Mouse (Mus musculus) forebrain, embryonic 10.5 days (tissue): ENCODE results near the gene Gm10160. TPM values are rescaled to one million over a fixed set of nuclear protein-coding genes. Genes with fewer than 3 reads are reported as not detected.

Experiments
- DNase-seq: peaks from one replicate; pipeline ENCODE4 v3.0.0-alpha.2; 2017; ENCODE audit warnings: low spot score; ENCODE audit errors: extremely low spot score
- H3K27ac ChIP-seq: fragments of 300-500 bp; sonication (generic); 2 replicates; pipeline ENCODE4 v1.5.1; 2016; ENCODE audit warnings: mild to moderate bottlenecking
- H3K27me3 ChIP-seq: fragments of 300-500 bp; sonication (generic); 2 replicates; pipeline ENCODE4 v1.6.1; 2016; ENCODE audit warnings: mild to moderate bottlenecking; ENCODE audit not compliant: poor library complexity, severe bottlenecking
- H3K36me3 ChIP-seq: fragments of 300-500 bp; sonication (generic); replicated peaks from 2 replicates; pipeline ENCODE4 v1.6.1; 2016; ENCODE audit warnings: mild to moderate bottlenecking, moderate library complexity
- H3K4me1 ChIP-seq: fragments of 300-500 bp; sonication (generic); 2 replicates; pipeline ENCODE4 v1.6.1; 2016
- H3K4me3 ChIP-seq: fragments of 300-500 bp; sonication (generic); 2 replicates; pipeline ENCODE4 v1.5.1; 2016; ENCODE audit warnings: mild to moderate bottlenecking, moderate library complexity
- H3K9me3 ChIP-seq: fragments of 300-500 bp; sonication (generic); 2 replicates; pipeline ENCODE4 v1.6.1; 2016; ENCODE audit warnings: mild to moderate bottlenecking, moderate library complexity
- WGBS: fragments of 180-500 bp; shearing (Covaris S2); methylation state at CpG from one replicate; pipeline ENCODE4 v1.1.7; 2016; 5-methylcytosine and 5-hydroxymethylcytosine counted together
- polyA plus RNA-seq: library from polyadenylated mRNA; unstranded; fragments of >200 nt; fragmentation: Nextera tagmentation; extraction: Ambion mirVana; gene quantifications from 2 replicates; pipeline ENCODE4 v1.2.1, GENCODE M21; 2016

Gene Gm10160
- polyA plus RNA-seq, 1 experiment from 2014 or later: not detected

DNA sequence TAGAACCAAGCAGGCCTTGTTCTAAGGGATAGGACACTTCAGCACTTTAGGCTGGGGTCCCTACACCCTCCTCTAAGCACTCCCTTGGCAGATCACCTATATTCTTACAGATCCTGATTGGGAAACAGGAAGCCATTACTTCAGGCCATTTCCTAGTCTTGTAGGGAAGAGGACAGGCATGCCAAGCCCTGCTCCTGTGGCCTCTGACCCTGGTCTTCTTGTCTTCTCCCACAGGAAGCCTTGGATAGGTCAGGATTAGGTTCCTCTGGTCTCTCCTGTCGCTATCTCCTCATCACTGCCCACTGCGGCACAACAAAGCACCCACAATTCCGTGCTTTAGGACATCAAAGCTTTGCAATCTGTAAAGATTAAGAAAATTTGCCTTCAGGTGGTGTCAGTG lies 3.9 kb downstream of the Gm10160 start:
- no peak for DNase-seq
- Histone ChIP-seq H3K36me3 (no peaks in the 10 kb centered on the region), H3K4me1 (peaks cover 40% of the 10 kb centered on the region), H3K9me3 (no peaks in the 10 kb centered on the region), H3K27ac (no peak overlapping the region), H3K27me3 (peaks cover 6% of the 10 kb centered on the region), H3K4me3 (no peak overlapping the region)
- WGBS: 87% methylated on average over 3 of the region's 3 CpGs

DNA sequence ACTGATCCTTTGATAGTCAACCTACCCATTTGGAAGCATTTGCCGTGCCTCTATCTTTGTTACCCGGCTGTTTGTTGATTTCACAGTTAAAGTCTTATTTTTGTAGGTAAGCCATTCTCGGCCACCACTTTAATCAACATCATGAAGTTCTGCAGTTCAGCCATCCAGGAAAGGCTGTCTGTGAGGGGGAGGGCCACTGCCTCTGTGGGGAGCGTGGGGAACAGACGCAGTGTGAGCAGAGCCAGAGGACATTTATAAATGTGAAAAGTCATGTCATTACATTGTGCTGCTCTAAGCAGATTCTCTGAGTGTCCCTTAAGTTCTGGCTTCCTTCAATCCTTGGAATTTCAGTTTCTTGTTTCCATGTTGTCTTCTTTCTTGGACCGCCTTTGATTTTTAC lies 5.4 kb downstream of the Gm10160 start:
- DNase-seq: no peak
- H3K4me1 ChIP-seq: peaks cover 48% of the 10 kb centered on the region
- no peaks in the 10 kb centered on the region for H3K9me3 ChIP-seq
- H3K27me3 ChIP-seq: no peaks in the 10 kb centered on the region
- no peak overlapping the region for H3K4me3 ChIP-seq
- H3K27ac ChIP-seq: no peak overlapping the region
- 88% methylated on average over 6 of the region's 6 CpGs for WGBS
- no peaks in the 10 kb centered on the region for H3K36me3 ChIP-seq

GRCm38 (mm10) chr7:81849633-81850032 lies 6.0 kb downstream of the Gm10160 start:
- peaks cover 47% of the 10 kb centered on the region for H3K4me1 ChIP-seq
- H3K27me3 ChIP-seq: no peaks in the 10 kb centered on the region
- H3K9me3 ChIP-seq: no peaks in the 10 kb centered on the region
- WGBS: 93% methylated on average over 7 of the region's 7 CpGs
- no peaks in the 10 kb centered on the region for H3K36me3 ChIP-seq
- no peak overlapping the region for H3K27ac ChIP-seq
- no peak for DNase-seq
- H3K4me3 ChIP-seq: no peak overlapping the region

GRCm38 (mm10) chr7:81849214-81849613 lies 6.4 kb downstream of the Gm10160 start:
- DNase-seq: no peak
- Histone ChIP-seq H3K27ac (no peak overlapping the region), H3K9me3 (no peaks in the 10 kb centered on the region), H3K36me3 (no peaks in the 10 kb centered on the region), H3K27me3 (no peaks in the 10 kb centered on the region), H3K4me3 (no peak overlapping the region), H3K4me1 (peaks cover 44% of the 10 kb centered on the region)
- WGBS: 96% methylated on average over 5 of the region's 5 CpGs

- Histone ChIP-seq H3K27ac (0 out of 2 replicates have a peak overlapping the region, but pooled peaks have one; percentile 40), H3K27me3 (no peaks in the 10 kb centered on the region), H3K4me1 (peaks cover 49% of the 10 kb centered on the region), H3K4me3 (no peak overlapping the region), H3K9me3 (no peaks in the 10 kb centered on the region), H3K36me3 (no peaks in the 10 kb centered on the region)
- peak; percentile 36 for DNase-seq
- 21% methylated on average over 4 of the region's 4 CpGs for WGBS
These were observed 7.8 kb downstream of the Gm10160 start for GRCm38 (mm10) chr7:81847777-81848176.

GRCm38 (mm10) chr7:81847010-81847409 lies 8.6 kb downstream of the Gm10160 start:
- no peak overlapping the region for H3K4me3 ChIP-seq
- DNase-seq: peak; percentile 16
- 40% methylated on average over 8 of the region's 8 CpGs for WGBS

GRCm38 (mm10) chr7:81846008-81846407 lies 9.6 kb downstream of the Gm10160 start:
- 88% methylated on average over 8 of the region's 8 CpGs for WGBS
- H3K27ac ChIP-seq: no peak overlapping the region
- H3K4me1 ChIP-seq: peaks cover 42% of the 10 kb centered on the region
- peak; percentile 12 for DNase-seq
- no peaks in the 10 kb centered on the region for H3K36me3 ChIP-seq
- H3K4me3 ChIP-seq: no peak overlapping the region
- H3K27me3 ChIP-seq: no peaks in the 10 kb centered on the region
- H3K9me3 ChIP-seq: no peaks in the 10 kb centered on the region

More at GRCm38 (mm10) chr7:81847010-81847409, 8.6 kb downstream of the Gm10160 start:
- Histone ChIP-seq H3K27me3 (no peaks in the 10 kb centered on the region), H3K4me1 (peaks cover 49% of the 10 kb centered on the region), H3K9me3 (no peaks in the 10 kb centered on the region), H3K36me3 (no peaks in the 10 kb centered on the region), H3K27ac (0 out of 2 replicates have a peak overlapping the region, but pooled peaks have one; percentile 11)

DNA sequence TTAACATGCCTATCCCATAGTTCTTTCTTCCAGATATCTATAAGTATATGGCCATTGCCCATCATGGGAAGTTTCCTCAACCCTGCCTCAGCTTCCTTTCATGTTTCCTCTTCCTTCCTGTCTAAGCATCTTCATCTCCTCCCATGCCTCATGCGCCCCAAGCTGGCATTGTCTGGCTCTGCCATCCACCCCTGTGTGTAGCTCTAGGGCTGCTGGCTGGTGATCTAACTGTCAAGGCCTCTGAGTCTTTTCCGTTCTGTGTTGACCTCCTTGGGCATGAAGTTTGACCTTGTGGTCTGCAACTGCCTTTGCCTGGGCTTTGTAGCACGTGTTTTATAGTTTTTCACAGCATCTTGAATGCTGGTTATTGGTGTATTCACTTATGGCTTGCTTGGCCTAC lies 10.3 kb downstream of the Gm10160 start:
- no peak for DNase-seq
- 94% methylated on average over 3 of the region's 3 CpGs for WGBS

DNA sequence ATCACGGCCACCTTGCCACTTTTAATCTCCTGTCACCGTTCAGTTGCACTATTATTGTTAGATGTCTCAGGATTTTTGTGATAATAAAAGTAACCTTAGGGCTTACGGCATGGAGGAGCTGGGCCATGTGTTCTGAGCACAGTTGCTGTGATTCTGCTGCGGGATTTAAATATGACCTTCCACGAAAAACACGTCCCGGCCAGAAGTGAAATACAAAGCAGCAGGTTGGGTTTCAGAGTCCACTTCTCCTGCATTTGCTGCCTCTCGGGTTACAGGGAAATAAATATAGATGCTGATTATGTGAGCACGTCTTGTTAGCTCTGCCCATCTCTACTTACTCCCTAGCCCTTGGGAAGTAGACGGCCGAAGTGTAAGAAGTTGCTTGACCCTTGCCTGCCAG lies 10.8 kb downstream of the Gm10160 start:
- no peaks in the 10 kb centered on the region for H3K36me3 ChIP-seq
- no peak overlapping the region for H3K4me3 ChIP-seq
- no peak for DNase-seq
- peaks cover 35% of the 10 kb centered on the region for H3K4me1 ChIP-seq
- no peak overlapping the region for H3K27ac ChIP-seq
- H3K27me3 ChIP-seq: no peaks in the 10 kb centered on the region
- WGBS: 82% methylated on average over 11 of the region's 11 CpGs
- H3K9me3 ChIP-seq: no peaks in the 10 kb centered on the region

More for the DNA sequence above, 10.3 kb downstream of the Gm10160 start:
- no peaks in the 10 kb centered on the region for H3K27me3 ChIP-seq
- H3K36me3 ChIP-seq: no peaks in the 10 kb centered on the region
- H3K27ac ChIP-seq: no peak overlapping the region
- H3K4me3 ChIP-seq: no peak overlapping the region
- no peaks in the 10 kb centered on the region for H3K9me3 ChIP-seq
- H3K4me1 ChIP-seq: peaks cover 35% of the 10 kb centered on the region

DNA sequence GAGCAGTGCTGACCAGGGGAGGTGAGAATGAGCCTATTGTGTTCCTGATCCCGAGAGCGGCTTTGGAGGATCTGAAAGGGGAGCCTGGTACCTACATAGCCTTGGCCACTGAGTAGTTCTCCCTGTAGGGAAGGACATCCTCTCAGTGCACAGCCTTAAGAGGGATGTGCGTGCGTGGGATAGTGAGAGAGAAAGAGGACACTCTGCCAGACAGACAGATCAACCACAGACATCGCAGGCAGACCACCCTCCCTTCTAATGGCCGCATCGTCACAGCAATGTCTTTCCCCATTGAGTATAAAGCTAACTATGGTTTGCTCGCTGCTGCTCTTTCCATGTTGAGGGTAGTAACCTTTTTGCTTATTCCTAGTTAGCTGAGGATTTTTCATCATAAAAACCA lies 11.7 kb downstream of the Gm10160 start:
- H3K27ac ChIP-seq: no peak overlapping the region
- H3K36me3 ChIP-seq: no peaks in the 10 kb centered on the region
- 69% methylated on average over 8 of the region's 8 CpGs for WGBS
- no peaks in the 10 kb centered on the region for H3K9me3 ChIP-seq
- H3K4me3 ChIP-seq: no peak overlapping the region
- H3K27me3 ChIP-seq: no peaks in the 10 kb centered on the region
- peaks cover 35% of the 10 kb centered on the region for H3K4me1 ChIP-seq
- no peak for DNase-seq

- Histone ChIP-seq H3K27me3 (no peaks in the 10 kb centered on the region), H3K27ac (no peak overlapping the region), H3K9me3 (no peaks in the 10 kb centered on the region), H3K36me3 (no peaks in the 10 kb centered on the region), H3K4me3 (no peak overlapping the region), H3K4me1 (peaks cover 29% of the 10 kb centered on the region)
- DNase-seq: no peak
- 88% methylated on average over 1 of the region's 1 CpGs for WGBS
These were observed 12.6 kb downstream of the Gm10160 start for GRCm38 (mm10) chr7:81842998-81843397.

- no peaks in the 10 kb centered on the region for H3K36me3 ChIP-seq
- no peaks in the 10 kb centered on the region for H3K27me3 ChIP-seq
- no peaks in the 10 kb centered on the region for H3K9me3 ChIP-seq
- peaks cover 20% of the 10 kb centered on the region for H3K4me1 ChIP-seq
- WGBS: 91% methylated on average over 7 of the region's 7 CpGs
- H3K27ac ChIP-seq: no peak overlapping the region
- H3K4me3 ChIP-seq: no peak overlapping the region
- no peak for DNase-seq
These were observed 13.5 kb downstream of the Gm10160 start for GRCm38 (mm10) chr7:81842141-81842540.

- no peaks in the 10 kb centered on the region for H3K27me3 ChIP-seq
- DNase-seq: no peak
- peaks cover 13% of the 10 kb centered on the region for H3K4me1 ChIP-seq
- no peak overlapping the region for H3K27ac ChIP-seq
- no peaks in the 10 kb centered on the region for H3K36me3 ChIP-seq
- 86% methylated on average over 6 of the region's 6 CpGs for WGBS
- H3K4me3 ChIP-seq: no peak overlapping the region
- no peaks in the 10 kb centered on the region for H3K9me3 ChIP-seq
These were observed 14.2 kb downstream of the Gm10160 start for GRCm38 (mm10) chr7:81841439-81841838.

DNA sequence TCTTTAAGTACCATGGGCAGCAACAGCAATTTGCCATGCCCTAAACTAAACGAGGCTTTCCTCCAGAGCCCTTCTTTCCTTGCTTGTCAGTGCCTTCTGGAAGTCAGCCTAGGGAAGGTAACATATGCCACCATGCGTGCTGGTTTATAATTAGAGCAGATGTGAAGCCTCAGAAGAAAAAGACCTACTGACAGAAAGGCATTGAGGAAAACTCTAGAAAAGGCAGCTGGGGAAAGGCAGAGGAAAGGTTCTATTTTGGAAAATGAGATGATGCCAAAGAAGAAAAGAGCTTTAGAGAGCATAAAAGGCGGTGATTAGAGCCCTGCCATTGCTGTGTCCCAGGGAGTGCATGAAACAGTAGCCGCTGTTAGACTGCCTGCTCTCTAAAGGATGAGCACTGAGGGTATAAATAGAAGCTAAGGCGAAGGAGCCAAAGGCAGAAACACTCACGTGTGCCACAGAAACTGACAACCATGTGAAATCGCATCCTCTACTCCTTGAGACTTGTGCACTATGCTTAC lies 14.9 kb downstream of the Gm10160 start:
- Histone ChIP-seq H3K27ac (no peak overlapping the region), H3K4me3 (no peak overlapping the region), H3K4me1 (peaks cover 11% of the 10 kb centered on the region; the same call in 1 of the 2 replicates), H3K9me3 (no peaks in the 10 kb centered on the region), H3K27me3 (no peaks in the 10 kb centered on the region), H3K36me3 (no peaks in the 10 kb centered on the region)
- WGBS: 68% methylated on average over 7 of the region's 7 CpGs
- no peak for DNase-seq
